Mouse (Mus musculus): ENCODE measurements at regions not wholly inside any gene's neighbourhood (a gene's known extent, or its start where the extent isn't known, plus 50 kb on each side); places are given as distances from the start of the nearest gene placed in this dataset.

- TF ChIP-seq USF1 (IDR thresholded peaks at IDR 0.05; ENCODE audit: low read depth): no peak
- no peak for TF ChIP-seq POLR2A (IDR thresholded peaks at IDR 0.05; ENCODE audit: insufficient read length, low read depth)
- TF ChIP-seq TCF12 (IDR thresholded peaks at IDR 0.05; ENCODE audit: insufficient read depth, poor library complexity, severe bottlenecking): no peak
- TF ChIP-seq REST (IDR thresholded peaks at IDR 0.05; ENCODE audit: insufficient read depth, insufficient read length): no peak
- TF ChIP-seq SRF (IDR thresholded peaks at IDR 0.05; ENCODE audit: control insufficient read depth, insufficient read length, low read depth): no peak
- TF ChIP-seq MYOG (IDR thresholded peaks at IDR 0.05; ENCODE audit: control insufficient read depth in 1 of 3, insufficient read depth in 1 of 3, insufficient read length in 2 of 3, low read depth in 2 of 3): no peak
Measured at GRCm38 (mm10) chr6:67139012-67139375, 99.0 kb upstream of the Serbp1 start.
